Mouse (Mus musculus): ENCODE data around the gene Tnn. TPM values are rescaled to one million over a fixed set of nuclear protein-coding genes. Genes with fewer than 3 reads are reported as not detected.

Tnn gene
- polyA plus RNA-seq, 1 experiment: 0.38 TPM

DNA sequence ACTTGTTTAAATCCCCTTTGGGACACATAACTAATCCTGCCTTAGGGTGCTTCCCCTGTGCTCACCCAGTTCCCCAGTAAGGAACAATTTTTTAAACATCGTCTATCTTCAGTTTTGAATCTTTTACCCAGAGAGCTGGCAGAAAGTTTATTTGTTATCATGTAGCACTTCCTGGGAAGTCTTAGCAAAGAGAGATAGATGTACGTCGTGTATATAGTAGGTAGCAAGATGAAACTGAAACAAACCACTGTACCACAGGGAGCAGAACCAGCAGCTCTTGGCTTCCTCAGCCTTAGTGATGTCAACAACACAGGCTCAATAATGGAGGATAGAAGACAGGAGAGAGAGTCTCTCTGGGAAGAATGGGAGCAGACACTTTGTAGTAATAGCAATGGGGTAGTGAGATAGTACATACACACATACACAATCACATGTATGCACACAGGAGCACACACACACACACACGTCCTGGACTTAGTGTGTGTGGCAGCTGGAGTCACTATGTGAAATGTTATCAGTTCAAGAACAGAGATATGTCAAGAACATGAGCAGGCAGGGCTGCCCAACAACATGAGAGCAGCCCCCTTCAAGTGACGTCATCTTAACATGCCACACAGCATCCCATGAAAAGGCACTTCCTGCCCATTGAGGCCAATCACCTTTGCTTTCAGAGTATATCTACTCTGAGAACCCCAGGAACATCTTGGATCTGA is 98.9 kb downstream of the Tnn start:
- Histone ChIP-seq H3K4me1 (ENCODE audit: control insufficient read depth, insufficient read depth, low read length) (no peaks in the 10 kb centered on the region), H3K27ac (ENCODE audit: insufficient read depth, low read length) (no peak overlapping the region), H3K27me3 (ENCODE audit: control insufficient read depth, insufficient read depth, low read length) (no peaks in the 10 kb centered on the region), H3K4me3 (replicated peaks; ENCODE audit: insufficient read depth, low read depth, low read length) (no peak overlapping the region)
- no peak for DNase-seq
- no peak for TF ChIP-seq CTCF (IDR thresholded peaks at IDR 0.05; ENCODE audit: borderline replicate concordance, insufficient read depth, low read depth, low read length)
- TF ChIP-seq POLR2A (IDR thresholded peaks at IDR 0.05; ENCODE audit: borderline replicate concordance, insufficient read depth, low read length): no peak
- WGBS: 85% methylated on average over 5 of the region's 5 CpGs

- Histone ChIP-seq H3K27ac (ENCODE audit: insufficient read depth, low read length) (no peak overlapping the region), H3K4me1 (ENCODE audit: control insufficient read depth, insufficient read depth, low read length) (no peaks in the 10 kb centered on the region), H3K27me3 (ENCODE audit: control insufficient read depth, insufficient read depth, low read length) (no peaks in the 10 kb centered on the region), H3K4me3 (replicated peaks; ENCODE audit: insufficient read depth, low read depth, low read length) (no peak overlapping the region)
- TF ChIP-seq POLR2A (IDR thresholded peaks at IDR 0.05; ENCODE audit: borderline replicate concordance, insufficient read depth, low read length) (no peak), CTCF (IDR thresholded peaks at IDR 0.05; ENCODE audit: borderline replicate concordance, insufficient read depth, low read depth, low read length) (no peak)
- 84% methylated on average over 5 of the region's 5 CpGs for WGBS
- DNase-seq: no peak
Measured at GRCm38 (mm10) chr1:160053510-160054305, 99.7 kb downstream of the Tnn start.

DNA sequence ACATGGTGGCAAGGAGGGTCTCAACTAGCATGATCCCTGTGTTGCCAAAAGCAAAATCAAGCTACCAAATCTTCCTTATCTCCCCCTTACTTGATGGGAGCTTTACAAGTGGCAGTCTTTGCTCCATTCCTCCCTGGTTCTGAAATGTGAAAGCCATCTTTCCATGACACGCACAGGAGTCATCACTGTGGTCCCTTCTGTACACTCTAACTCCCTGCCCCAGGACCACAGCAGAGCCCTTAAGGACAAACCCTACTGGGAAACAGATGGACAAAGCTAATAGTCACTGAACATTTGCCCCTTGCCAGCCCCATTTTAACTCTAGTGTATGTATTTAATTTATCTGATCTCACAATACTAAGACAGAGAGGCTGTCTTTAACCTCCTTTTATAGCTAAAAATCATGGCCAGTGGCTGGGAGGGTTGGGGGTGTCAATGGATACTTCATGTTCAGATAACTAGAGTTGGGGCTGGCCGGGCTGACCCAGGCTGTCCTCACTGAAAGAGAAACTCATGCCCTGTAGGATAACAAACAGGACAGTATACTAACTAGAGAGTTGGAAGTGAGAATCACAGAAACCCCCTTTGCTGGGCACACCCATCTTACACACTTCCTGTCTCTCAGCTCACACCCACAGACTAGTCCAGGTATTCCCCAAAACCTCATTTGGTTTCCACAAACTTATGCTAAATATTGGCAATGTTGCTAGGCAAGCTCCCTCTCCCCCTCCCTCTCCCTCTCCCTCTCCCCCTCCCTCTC is 100.6 kb downstream of the Tnn start:
- WGBS: 92% methylated on average over 2 of the region's 2 CpGs
- DNase-seq: no peak

GRCm38 (mm10) chr1:160050898-160051297 is 102.5 kb downstream of the Tnn start:
- DNase-seq: no peak
- Histone ChIP-seq H3K4me1 (ENCODE audit: control insufficient read depth, insufficient read depth, low read length) (no peaks in the 10 kb centered on the region; the same call in 1 of the 2 replicates), H3K4me3 (replicated peaks; ENCODE audit: insufficient read depth, low read depth, low read length) (no peak overlapping the region), H3K27ac (ENCODE audit: insufficient read depth, low read length) (no peak overlapping the region), H3K27me3 (ENCODE audit: control insufficient read depth, insufficient read depth, low read length) (no peaks in the 10 kb centered on the region)
- WGBS: 98% methylated on average over 6 of the region's 6 CpGs
- TF ChIP-seq POLR2A (IDR thresholded peaks at IDR 0.05; ENCODE audit: borderline replicate concordance, insufficient read depth, low read length) (no peak), CTCF (IDR thresholded peaks at IDR 0.05; ENCODE audit: borderline replicate concordance, insufficient read depth, low read depth, low read length) (no peak)

More for the DNA sequence above, 100.6 kb downstream of the Tnn start:
- H3K4me3 ChIP-seq (replicated peaks; ENCODE audit: insufficient read depth, low read depth, low read length): no peak overlapping the region
- H3K27me3 ChIP-seq (ENCODE audit: control insufficient read depth, insufficient read depth, low read length): no peaks in the 10 kb centered on the region
- no peak overlapping the region for H3K27ac ChIP-seq (ENCODE audit: insufficient read depth, low read length)
- no peaks in the 10 kb centered on the region for H3K4me1 ChIP-seq (ENCODE audit: control insufficient read depth, insufficient read depth, low read length)
- no peak for TF ChIP-seq CTCF (IDR thresholded peaks at IDR 0.05; ENCODE audit: borderline replicate concordance, insufficient read depth, low read depth, low read length)
- no peak for TF ChIP-seq POLR2A (IDR thresholded peaks at IDR 0.05; ENCODE audit: borderline replicate concordance, insufficient read depth, low read length)

DNA sequence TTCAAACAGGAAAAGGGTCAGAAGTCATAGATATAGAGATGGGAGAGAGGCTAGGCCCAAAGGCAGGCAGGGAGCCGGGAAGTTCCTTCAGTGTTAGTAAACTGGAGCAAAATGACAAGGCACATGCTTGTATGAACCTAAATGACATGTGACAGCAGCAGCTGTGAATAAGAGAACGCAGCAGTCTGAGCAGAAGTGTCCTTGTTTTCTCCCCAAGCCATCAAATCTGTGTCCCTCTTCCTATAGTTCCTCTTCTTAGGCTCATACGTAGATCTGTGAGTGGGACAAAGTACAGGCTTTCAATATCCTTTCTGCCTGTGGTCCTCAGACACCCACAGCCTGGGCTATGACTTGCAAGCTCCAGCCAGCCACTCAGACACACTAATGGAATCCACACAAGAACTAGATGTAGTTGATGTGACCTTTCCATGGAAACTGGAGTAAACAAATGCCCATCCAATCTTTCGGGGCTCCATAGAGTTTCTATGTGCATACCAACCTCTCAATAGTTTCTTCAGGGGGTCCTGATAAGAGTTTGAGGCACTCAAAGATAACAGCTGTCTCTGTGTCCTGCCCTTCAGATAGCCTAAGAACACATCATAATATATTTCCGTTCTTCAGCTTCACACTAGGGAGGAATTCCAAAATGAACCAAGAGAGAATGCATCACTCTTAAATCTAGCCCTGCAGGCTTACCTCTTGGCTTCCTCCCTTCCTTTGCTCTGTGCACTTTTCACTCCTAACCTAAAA is 104.1 kb downstream of the Tnn start:
- TF ChIP-seq CTCF (IDR thresholded peaks at IDR 0.05; ENCODE audit: borderline replicate concordance, insufficient read depth, low read depth, low read length): no peak
- no peak for TF ChIP-seq POLR2A (IDR thresholded peaks at IDR 0.05; ENCODE audit: borderline replicate concordance, insufficient read depth, low read length)
- 86% methylated on average over 5 of the region's 5 CpGs for WGBS

GRCm38 (mm10) chr1:160047481-160047931 is 105.9 kb downstream of the Tnn start:
- TF ChIP-seq POLR2A (IDR thresholded peaks at IDR 0.05; ENCODE audit: borderline replicate concordance, insufficient read depth, low read length) (no peak), CTCF (IDR thresholded peaks at IDR 0.05; ENCODE audit: borderline replicate concordance, insufficient read depth, low read depth, low read length) (no peak)
- no peak overlapping the region for H3K27ac ChIP-seq (ENCODE audit: insufficient read depth, low read length)
- no peak for DNase-seq
- H3K4me3 ChIP-seq (replicated peaks; ENCODE audit: insufficient read depth, low read depth, low read length): no peak overlapping the region
- no peaks in the 10 kb centered on the region; the same call in 1 of the 2 replicates for H3K4me1 ChIP-seq (ENCODE audit: control insufficient read depth, insufficient read depth, low read length)
- no peaks in the 10 kb centered on the region for H3K27me3 ChIP-seq (ENCODE audit: control insufficient read depth, insufficient read depth, low read length)
- 93% methylated on average over 7 of the region's 7 CpGs for WGBS

More for the DNA sequence above, 104.1 kb downstream of the Tnn start:
- DNase-seq: no peak
- Histone ChIP-seq H3K27ac (ENCODE audit: insufficient read depth, low read length) (no peak overlapping the region), H3K4me1 (ENCODE audit: control insufficient read depth, insufficient read depth, low read length) (no peaks in the 10 kb centered on the region; the same call in 1 of the 2 replicates), H3K27me3 (ENCODE audit: control insufficient read depth, insufficient read depth, low read length) (no peaks in the 10 kb centered on the region), H3K4me3 (replicated peaks; ENCODE audit: insufficient read depth, low read depth, low read length) (no peak overlapping the region)

GRCm38 (mm10) chr1:160046786-160047185 is 106.6 kb downstream of the Tnn start:
- peak in 1 of 2 experiments; percentile 52 for DNase-seq
- 49% methylated on average over 4 of the region's 4 CpGs for WGBS
- no peak for TF ChIP-seq CTCF (IDR thresholded peaks at IDR 0.05; ENCODE audit: borderline replicate concordance, insufficient read depth, low read depth, low read length)
- no peaks in the 10 kb centered on the region; the same call in 1 of the 2 replicates for H3K4me1 ChIP-seq (ENCODE audit: control insufficient read depth, insufficient read depth, low read length)
- no peak overlapping the region for H3K4me3 ChIP-seq (replicated peaks; ENCODE audit: insufficient read depth, low read depth, low read length)
- H3K27me3 ChIP-seq (ENCODE audit: control insufficient read depth, insufficient read depth, low read length): no peaks in the 10 kb centered on the region
- H3K27ac ChIP-seq (ENCODE audit: insufficient read depth, low read length): no peak overlapping the region
